Mouse (Mus musculus) midbrain, embryonic 16.5 days (tissue): ENCODE results near the gene Miga2. TPM values are rescaled to one million over a fixed set of nuclear protein-coding genes. Genes with fewer than 3 reads are reported as not detected.

ENCODE experiments used
- ATAC-seq: fragments of 200-750 bp; cut with Nextera tagmentation; 2 replicates; pipeline ENCODE4 v1.8.0; 2017; ENCODE audit warnings: moderate TSS enrichment
- H3K27ac ChIP-seq: fragments of 300-500 bp; sonication (generic); 2 replicates; pipeline ENCODE4 v1.5.1; 2014; ENCODE audit warnings: mild to moderate bottlenecking, low read length, mixed read lengths
- H3K27me3 ChIP-seq: fragments of 300-500 bp; sonication (generic); 2 replicates; pipeline ENCODE4 v1.6.1; 2014; ENCODE audit warnings: low read depth, low read length, mixed read lengths; ENCODE audit not compliant: control insufficient read depth, insufficient read depth
- H3K36me3 ChIP-seq: fragments of 300-500 bp; sonication (generic); 2 replicates; pipeline ENCODE4 v1.6.1; 2014; ENCODE audit warnings: mild to moderate bottlenecking, low read length, moderate library complexity, mixed read lengths; ENCODE audit not compliant: control insufficient read depth, insufficient read depth
- H3K4me1 ChIP-seq: fragments of 300-500 bp; sonication (generic); 2 replicates; pipeline ENCODE4 v1.6.1; 2014; ENCODE audit warnings: mild to moderate bottlenecking, low read length, mixed read lengths; ENCODE audit not compliant: control insufficient read depth, insufficient read depth
- H3K4me2 ChIP-seq: fragments of 300-500 bp; sonication (generic); 2 replicates; pipeline ENCODE4 v1.6.1; 2014; ENCODE audit warnings: mild to moderate bottlenecking, low read length, mixed read lengths
- H3K4me3 ChIP-seq: fragments of 300-500 bp; sonication (generic); 2 replicates; pipeline ENCODE4 v1.5.1; 2014; ENCODE audit warnings: low read depth, mild to moderate bottlenecking, low read length, moderate library complexity, mixed read lengths
- H3K9ac ChIP-seq: fragments of 300-500 bp; sonication (generic); 2 replicates; pipeline ENCODE4 v1.6.1; 2014; ENCODE audit warnings: low read depth, low read length, mixed read lengths
- H3K9me3 ChIP-seq: fragments of 300-500 bp; sonication (generic); replicated peaks from 2 replicates; pipeline ENCODE4 v1.6.1; 2014; ENCODE audit warnings: mild to moderate bottlenecking, low read length, mixed read lengths; ENCODE audit not compliant: control insufficient read depth, poor library complexity, severe bottlenecking
- WGBS: fragments of 180-500 bp; shearing (Covaris S2); extraction: QIAGEN DNeasy Blood & Tissue Kit; methylation state at CpG from one replicate; pipeline ENCODE4 v1.1.7; 2014; 5-methylcytosine and 5-hydroxymethylcytosine counted together
- polyA plus RNA-seq: library from polyadenylated mRNA; unstranded; fragments of >200 nt; fragmentation: Nextera tagmentation; extraction: Ambion mirVana; gene quantifications from 2 replicates; pipeline ENCODE4 v1.2.1, GENCODE M21; 2015

Gene Miga2
- polyA plus RNA-seq, 1 experiment from 2014 or later, result 35.0 TPM

DNA sequence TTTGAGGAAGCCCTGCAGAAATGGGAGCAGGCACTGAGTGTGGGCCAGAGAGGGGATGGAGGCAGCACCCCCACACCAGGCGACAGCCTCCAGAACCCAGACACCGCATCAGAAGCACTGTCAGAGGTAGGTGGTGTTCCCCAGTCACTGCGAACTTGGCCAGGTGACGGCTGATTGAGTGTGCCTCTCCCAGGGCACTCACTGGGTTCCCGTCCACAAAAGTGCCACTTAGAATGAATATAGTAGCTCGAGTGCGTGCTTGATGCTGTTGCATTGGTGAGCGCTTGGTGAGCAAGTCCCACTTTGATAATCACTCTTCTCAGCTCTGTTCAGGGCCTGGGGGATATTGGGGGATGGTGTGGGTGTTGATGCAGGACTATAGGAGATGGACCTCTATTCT, 7.5 kb downstream of the Miga2 start:
- Histone ChIP-seq H3K4me1 (no peaks in the 10 kb centered on the region), H3K4me2 (no peak overlapping the region), H3K36me3 (peaks cover 55% of the 10 kb centered on the region), H3K4me3 (no peak overlapping the region), H3K9me3 (no peaks in the 10 kb centered on the region), H3K27ac (no peak overlapping the region), H3K9ac (no peak overlapping the region), H3K27me3 (no peaks in the 10 kb centered on the region)
- no peak for ATAC-seq
- WGBS, result 95% methylated on average over 8 of the region's 8 CpGs

DNA sequence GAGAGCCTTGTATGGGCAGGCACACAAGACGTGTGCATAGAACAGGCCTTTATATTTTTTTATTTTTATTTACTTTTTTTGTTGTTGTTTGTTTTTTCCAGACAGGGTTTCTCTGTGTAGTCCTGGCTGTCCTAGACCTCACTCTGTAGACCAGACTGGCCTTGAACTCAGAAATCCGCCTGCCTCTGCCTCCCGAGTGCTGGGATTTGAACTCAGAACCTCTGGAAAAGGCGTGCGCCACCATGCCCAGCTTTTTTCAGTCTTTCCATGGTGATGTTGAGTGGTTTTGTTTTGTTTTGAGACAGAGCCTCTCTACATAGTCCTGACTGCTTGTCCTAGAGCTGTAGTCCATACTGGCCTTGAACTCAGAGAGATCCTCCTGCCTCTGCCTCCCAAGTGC, 8.7 kb downstream of the Miga2 start:
- Histone ChIP-seq H3K27me3 (no peaks in the 10 kb centered on the region), H3K27ac (no peak overlapping the region), H3K4me2 (no peak overlapping the region), H3K36me3 (peaks cover 60% of the 10 kb centered on the region), H3K9ac (no peak overlapping the region), H3K9me3 (no peaks in the 10 kb centered on the region), H3K4me1 (no peaks in the 10 kb centered on the region), H3K4me3 (no peak overlapping the region)
- ATAC-seq, result no peak
- WGBS, result 97% methylated on average over 5 of the region's 5 CpGs

DNA sequence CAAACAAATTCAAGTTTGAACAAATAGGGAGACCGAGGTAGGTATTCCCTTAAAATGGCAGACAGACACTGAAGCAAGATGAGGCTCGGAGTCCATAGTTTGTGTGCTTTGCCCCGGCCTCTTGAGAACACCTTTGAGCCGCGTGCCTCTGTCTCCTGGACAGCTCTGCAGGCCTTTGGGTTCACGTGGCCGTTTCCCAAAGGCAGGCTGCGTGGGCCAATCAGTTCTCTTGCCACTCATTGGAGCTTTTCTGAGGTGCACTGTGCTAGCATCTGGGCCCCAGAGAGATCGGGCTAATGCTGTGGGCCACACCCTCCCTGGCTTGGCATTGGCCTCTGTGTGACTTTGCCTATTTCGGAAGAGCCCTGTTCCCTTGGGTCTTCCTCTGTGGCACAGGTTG, 11.9 kb downstream of the Miga2 start:
- H3K4me2 ChIP-seq, result no peak overlapping the region
- H3K4me1 ChIP-seq, result no peaks in the 10 kb centered on the region
- H3K36me3 ChIP-seq, result peaks cover 47% of the 10 kb centered on the region
- H3K4me3 ChIP-seq, result no peak overlapping the region
- no peak for ATAC-seq
- H3K27ac ChIP-seq, result no peak overlapping the region
- H3K9ac ChIP-seq, result no peak overlapping the region
- H3K27me3 ChIP-seq, result no peaks in the 10 kb centered on the region
- H3K9me3 ChIP-seq, result no peaks in the 10 kb centered on the region
- WGBS, result 96% methylated on average over 10 of the region's 10 CpGs

GRCm38 (mm10) chr2:30377721-30378120, 13.7 kb downstream of the Miga2 start:
- H3K27me3 ChIP-seq, result no peaks in the 10 kb centered on the region
- H3K36me3 ChIP-seq, result peaks cover 48% of the 10 kb centered on the region
- no peaks in the 10 kb centered on the region for H3K9me3 ChIP-seq
- H3K27ac ChIP-seq, result no peak overlapping the region
- H3K9ac ChIP-seq, result no peak overlapping the region
- H3K4me2 ChIP-seq, result no peak overlapping the region
- no peak for ATAC-seq
- no peaks in the 10 kb centered on the region for H3K4me1 ChIP-seq
- WGBS, result 93% methylated on average over 5 of the region's 5 CpGs
- no peak overlapping the region for H3K4me3 ChIP-seq

DNA sequence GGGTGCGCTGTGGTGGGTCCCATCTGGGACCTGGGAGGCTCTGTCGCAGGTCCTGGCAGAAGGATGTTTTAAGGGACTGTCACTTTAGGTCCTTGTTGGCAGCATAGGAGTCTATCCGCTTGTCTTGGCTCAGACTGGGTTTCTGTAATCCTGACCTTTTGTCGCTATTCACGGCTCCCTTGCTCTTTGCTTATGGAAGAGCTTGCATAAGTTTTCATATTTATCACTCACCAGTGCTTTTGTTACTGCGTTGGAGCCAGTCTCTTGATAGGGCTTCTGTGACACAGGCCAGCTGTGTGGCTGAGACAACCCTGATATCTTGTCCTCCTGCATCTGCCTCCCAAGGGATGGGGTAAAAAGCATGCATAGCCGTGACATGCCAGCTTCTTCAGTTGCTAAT, 15.3 kb downstream of the Miga2 start:
- H3K27me3 ChIP-seq, result no peaks in the 10 kb centered on the region
- ATAC-seq, result no peak
- no peak overlapping the region for H3K4me2 ChIP-seq
- H3K9ac ChIP-seq, result no peak overlapping the region
- no peak overlapping the region for H3K4me3 ChIP-seq
- no peak overlapping the region for H3K27ac ChIP-seq
- H3K36me3 ChIP-seq, result peaks cover 41% of the 10 kb centered on the region
- no peaks in the 10 kb centered on the region for H3K9me3 ChIP-seq
- WGBS, result 92% methylated on average over 7 of the region's 7 CpGs
- no peaks in the 10 kb centered on the region for H3K4me1 ChIP-seq

GRCm38 (mm10) chr2:30380564-30381376, 16.7 kb downstream of the Miga2 start:
- no peak overlapping the region for H3K9ac ChIP-seq
- peaks cover 42% of the 10 kb centered on the region for H3K36me3 ChIP-seq
- WGBS, result 93% methylated on average over 10 of the region's 10 CpGs
- H3K4me1 ChIP-seq, result no peaks in the 10 kb centered on the region
- H3K27ac ChIP-seq, result no peak overlapping the region
- H3K4me3 ChIP-seq, result no peak overlapping the region
- no peaks in the 10 kb centered on the region for H3K9me3 ChIP-seq
- H3K27me3 ChIP-seq, result no peaks in the 10 kb centered on the region
- no peak for ATAC-seq
- no peak overlapping the region for H3K4me2 ChIP-seq

GRCm38 (mm10) chr2:30381377-30381725, 17.3 kb downstream of the Miga2 start:
- WGBS, result 96% methylated on average over 4 of the region's 4 CpGs
- ATAC-seq, result no peak
- Histone ChIP-seq H3K27me3 (no peaks in the 10 kb centered on the region), H3K4me2 (no peak overlapping the region), H3K4me3 (no peak overlapping the region), H3K9me3 (no peaks in the 10 kb centered on the region), H3K4me1 (no peaks in the 10 kb centered on the region), H3K9ac (no peak overlapping the region), H3K36me3 (peaks cover 36% of the 10 kb centered on the region), H3K27ac (no peak overlapping the region)

DNA sequence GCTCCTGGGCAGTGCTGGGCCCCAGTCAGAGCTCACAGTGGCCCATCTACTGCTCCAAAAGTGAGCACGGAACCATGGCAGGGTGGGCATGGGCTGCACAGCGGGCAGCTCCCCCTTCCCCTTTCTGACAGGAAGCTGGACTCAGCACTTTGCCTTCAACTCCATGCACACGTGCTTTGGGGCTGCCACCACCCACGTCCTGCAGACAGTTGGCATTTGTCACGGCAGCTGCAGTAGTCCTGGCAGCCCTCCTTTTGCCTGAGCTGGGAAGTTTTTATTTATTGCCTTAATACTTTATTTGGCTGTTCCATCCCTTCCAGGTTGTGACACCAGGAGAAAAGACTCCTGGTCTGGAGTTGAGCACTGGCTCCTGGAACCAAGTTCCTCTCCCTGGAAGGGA, 20.8 kb downstream of the Miga2 start:
- 90% methylated on average over 5 of the region's 5 CpGs for WGBS
- ATAC-seq, result no peak
- Histone ChIP-seq H3K36me3 (peaks cover 20% of the 10 kb centered on the region), H3K4me3 (no peak overlapping the region), H3K9ac (no peak overlapping the region), H3K27ac (no peak overlapping the region), H3K4me2 (no peak overlapping the region), H3K9me3 (no peaks in the 10 kb centered on the region), H3K27me3 (no peaks in the 10 kb centered on the region), H3K4me1 (no peaks in the 10 kb centered on the region)

DNA sequence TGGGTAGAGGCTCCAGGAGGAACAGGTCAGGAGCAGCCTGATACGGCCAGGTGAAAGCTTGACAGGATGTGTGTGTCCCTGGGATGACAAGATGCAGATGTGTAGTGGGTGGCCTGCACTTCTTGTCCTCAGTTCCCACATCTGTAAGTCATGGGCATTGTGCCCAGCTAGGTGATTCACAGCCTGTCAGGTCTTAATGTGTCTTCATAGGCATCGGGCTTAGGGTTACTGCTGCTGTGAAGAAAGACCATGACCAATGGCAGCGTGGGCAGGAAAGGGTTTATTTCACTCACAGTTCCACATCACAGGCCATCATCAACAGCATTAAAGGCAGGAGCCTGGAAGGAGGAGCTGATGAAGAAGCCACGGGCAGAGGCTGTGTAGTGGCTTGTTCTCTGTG, 21.6 kb downstream of the Miga2 start:
- Histone ChIP-seq H3K27ac (no peak overlapping the region), H3K4me1 (no peaks in the 10 kb centered on the region), H3K9me3 (no peaks in the 10 kb centered on the region), H3K4me3 (no peak overlapping the region), H3K27me3 (no peaks in the 10 kb centered on the region), H3K36me3 (peaks cover 16% of the 10 kb centered on the region), H3K9ac (no peak overlapping the region), H3K4me2 (no peak overlapping the region)
- ATAC-seq, result no peak
- 90% methylated on average over 4 of the region's 4 CpGs for WGBS
